Mouse (Mus musculus) heart, adult 10 weeks (tissue): ENCODE measurements around the gene Camkk1. TPM values are rescaled to one million over a fixed set of nuclear protein-coding genes. Genes with fewer than 3 reads are reported as not detected.

Source experiments
- polyA plus RNA-seq: library from polyadenylated mRNA; stranded (reverse); fragments of 350-450 nt; fragmentation: Illumina TruSeq; extraction: RNeasy Lipid Tissue Mini Kit (QIAGEN cat#74804); gene quantifications from one replicate; pipeline ENCODE4 v1.2.3, GENCODE M21; 2014; ENCODE audit warnings: low read depth, low replicate concordance

Gene Camkk1
- polyA plus RNA-seq = 1.5 TPM

DNA sequence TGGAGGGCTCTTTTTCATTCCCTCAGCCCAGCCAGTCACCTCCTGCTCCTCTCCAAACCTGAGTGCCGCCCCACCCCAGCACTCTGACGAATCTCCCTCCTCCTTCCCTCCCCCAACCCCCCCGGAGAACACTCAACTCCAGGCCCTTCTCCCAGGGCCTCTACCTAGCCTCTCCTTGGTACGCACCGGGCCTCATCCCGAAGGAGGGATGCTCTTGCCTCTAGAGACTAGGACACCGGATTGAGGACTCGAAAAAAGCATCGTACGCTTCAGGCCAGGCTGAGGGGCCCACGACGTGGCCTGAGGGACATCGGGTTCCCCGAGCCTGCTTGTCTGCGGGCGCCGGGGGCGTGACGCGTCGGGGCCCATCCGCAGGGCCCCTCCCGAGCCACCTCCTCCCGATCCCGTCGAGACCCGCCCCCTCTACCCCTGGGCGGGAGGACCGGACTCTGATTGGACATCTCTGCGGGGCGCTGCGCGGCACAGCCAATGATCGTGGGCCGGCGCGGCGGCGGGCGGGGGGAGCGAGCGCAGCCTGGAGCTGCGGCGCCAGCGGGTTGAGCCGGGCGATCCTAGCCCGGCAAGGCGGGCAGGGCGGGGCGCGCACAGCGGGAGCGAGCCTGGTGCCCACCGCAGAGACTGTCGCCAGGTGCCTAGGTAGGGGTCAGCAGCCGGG is at the start of gene Camkk1:
Camkk1 (plus strand) TSS at position 538 of the 676 bp plus-strand sequence.

DNA sequence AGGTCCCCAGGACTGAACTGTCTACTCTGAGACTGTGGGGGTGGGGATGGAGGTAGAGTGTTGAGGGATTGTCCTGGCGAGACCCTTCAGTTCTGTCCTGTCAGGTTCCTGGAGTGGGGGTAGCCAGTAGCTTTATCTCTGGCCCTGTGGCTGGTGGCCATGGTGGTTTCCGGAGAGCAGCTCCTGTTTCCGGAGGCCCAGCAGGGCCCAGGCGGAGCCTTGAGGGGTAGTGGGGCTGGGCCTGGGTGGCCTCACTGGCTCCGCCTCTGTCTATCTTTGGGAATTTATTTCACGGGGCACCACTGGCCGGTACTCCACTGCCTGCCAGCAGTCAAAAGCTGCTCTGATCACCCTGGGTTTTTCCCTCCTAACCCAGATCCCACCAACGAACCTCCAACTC is 20.0 kb upstream of the Camkk1 start, which contains the start of gene P2rx1:
P2rx1 (plus strand) TSS at position 333 of the 400 bp plus-strand sequence.

DNA sequence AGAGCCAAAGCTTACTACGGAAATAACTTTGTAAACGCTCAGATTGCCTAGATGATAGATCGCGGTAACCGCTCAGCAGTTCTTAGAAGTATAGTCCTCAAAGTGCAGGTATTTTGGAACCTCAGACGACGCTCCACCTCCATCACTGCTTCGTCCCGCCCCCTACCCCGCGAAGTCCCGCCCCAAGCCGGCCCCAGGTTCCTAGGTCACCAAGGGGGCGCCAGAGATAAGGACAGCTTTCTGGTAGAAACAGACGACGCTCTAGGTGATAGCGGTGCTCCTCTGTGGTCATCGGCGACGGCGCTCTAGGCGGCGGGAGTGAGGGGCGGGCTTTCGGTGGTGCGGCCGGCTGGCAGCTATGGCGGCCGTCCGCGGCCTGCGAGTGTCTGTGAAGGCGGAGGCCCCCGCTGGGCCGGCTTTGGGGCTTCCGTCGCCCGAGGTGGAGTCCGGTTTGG is 28.8 kb downstream of the Camkk1 start, which contains the start of gene Ncbp3:
Ncbp3 (plus strand) TSS at position 242 of the 455 bp plus-strand sequence.

DNA sequence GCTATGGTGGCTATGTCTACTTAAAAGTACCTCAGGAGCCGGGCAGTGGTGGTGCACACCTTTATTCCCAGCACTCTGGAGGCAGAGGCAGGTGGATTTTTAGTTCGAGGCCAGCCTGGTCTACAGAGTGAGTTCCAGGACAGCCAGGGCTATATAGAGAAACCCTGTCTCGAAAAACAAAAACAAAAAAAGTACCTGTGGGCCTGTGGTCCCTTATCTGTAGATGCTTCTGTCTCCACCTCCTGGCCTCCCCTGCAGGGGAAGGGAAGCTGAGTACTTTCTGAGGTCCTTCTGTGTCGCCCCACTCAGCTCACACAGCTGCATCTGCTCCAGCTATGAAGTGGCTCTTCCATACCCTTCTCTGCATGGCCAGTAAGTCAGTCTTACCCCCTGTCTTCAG is 71.5 kb downstream of the Camkk1 start, which contains the start of gene Itgae:
Itgae (plus strand) TSS at position 301 of the 400 bp plus-strand sequence.

Other genes starting within 250 kb of the Camkk1 start
- 21.7 TPM for gene Cyb5d2, start 222.9 kb upstream of the Camkk1 start, polyA plus RNA-seq
- 14.5 TPM for gene Zzef1, start 222.8 kb upstream of the Camkk1 start, polyA plus RNA-seq
- gene Atp2a3, start 57.8 kb upstream of the Camkk1 start, polyA plus RNA-seq = 9.7 TPM
- gene P2rx1, start 19.9 kb upstream of the Camkk1 start, polyA plus RNA-seq = 0.26 TPM
- 4.4 TPM for gene Ncbp3, start 28.8 kb downstream of the Camkk1 start, polyA plus RNA-seq
- gene Itgae, start 71.6 kb downstream of the Camkk1 start, polyA plus RNA-seq = not detected
- gene Haspin, start 119.3 kb downstream of the Camkk1 start, polyA plus RNA-seq = 0.16 TPM
- 15.8 TPM for gene P2rx5, start 141.4 kb downstream of the Camkk1 start, polyA plus RNA-seq
- gene Emc6, start 158.0 kb downstream of the Camkk1 start, polyA plus RNA-seq = 60.5 TPM
- gene Tax1bp3, start 158.1 kb downstream of the Camkk1 start, polyA plus RNA-seq = 50.8 TPM
- 10.9 TPM for gene Ctns, start 180.0 kb downstream of the Camkk1 start, polyA plus RNA-seq
- gene Shpk, start 180.5 kb downstream of the Camkk1 start, polyA plus RNA-seq = 1.7 TPM
- gene Trpv1, start 215.3 kb downstream of the Camkk1 start, polyA plus RNA-seq = 0.37 TPM
- gene Trpv3, start 248.4 kb downstream of the Camkk1 start, polyA plus RNA-seq = 0.13 TPM